Mouse (Mus musculus) E14TG2a.4 (cell line): ENCODE measurements around the gene Mrpl24.

Experiments
- CTCF ChIP-seq: conservative IDR thresholded peaks from 2 replicates; pipeline ENCODE4 v1.5.1; 2014; ENCODE audit warnings: low read length
- NANOG ChIP-seq: IDR thresholded peaks from 2 replicates; pipeline ENCODE4 v1.6.1; 2014; ENCODE audit warnings: borderline replicate concordance, low read length, mixed read lengths

- no peak for TF ChIP-seq CTCF
- TF ChIP-seq NANOG: no peak
These were observed 755 bp upstream of the Mrpl24 start for GRCm38 (mm10) chr3:87918551-87918950.
